Mouse (Mus musculus) liver, adult (tissue): ENCODE results near the gene Slc43a2.

Experiments
- GATA4 ChIP-seq: IDR thresholded peaks from 2 replicates; pipeline ENCODE4 v1.6.1; 2014; ENCODE audit warnings: mild to moderate bottlenecking, low read length; ENCODE audit not compliant: insufficient replicate concordance

Gene Slc43a2

GRCm38 (mm10) chr11:75571126-75571990 is 39.9 kb downstream of the Slc43a2 start:
- TF ChIP-seq GATA4 = no peak

- TF ChIP-seq GATA4 = no peak
Measured at GRCm38 (mm10) chr11:75572301-75572791, 40.9 kb downstream of the Slc43a2 start.

GRCm38 (mm10) chr11:75572854-75573650 is 41.6 kb downstream of the Slc43a2 start:
- no peak for TF ChIP-seq GATA4

GRCm38 (mm10) chr11:75574378-75575123 is 43.1 kb downstream of the Slc43a2 start:
- TF ChIP-seq GATA4 = no peak

- no peak for TF ChIP-seq GATA4
Measured at GRCm38 (mm10) chr11:75575560-75576123, 44.1 kb downstream of the Slc43a2 start.

GRCm38 (mm10) chr11:75578609-75579008 is 47.1 kb downstream of the Slc43a2 start:
- TF ChIP-seq GATA4 = no peak

GRCm38 (mm10) chr11:75581495-75582149 is 50.1 kb downstream of the Slc43a2 start:
- no peak for TF ChIP-seq GATA4

- no peak for TF ChIP-seq GATA4
Measured at GRCm38 (mm10) chr11:75583521-75583920, 52.0 kb downstream of the Slc43a2 start.

GRCm38 (mm10) chr11:75585061-75585460 is 53.6 kb downstream of the Slc43a2 start:
- no peak for TF ChIP-seq GATA4

GRCm38 (mm10) chr11:75585978-75586377 is 54.5 kb downstream of the Slc43a2 start:
- no peak for TF ChIP-seq GATA4

- TF ChIP-seq GATA4 = no peak
Measured at GRCm38 (mm10) chr11:75586963-75587362, 55.5 kb downstream of the Slc43a2 start.

GRCm38 (mm10) chr11:75587493-75588284 is 56.2 kb downstream of the Slc43a2 start, which contains the start of gene Pitpna:
TSS of gene Pitpna (plus strand) at chr11:75588097.
- peak; percentile 4; the same call in 1 of the 2 replicates for TF ChIP-seq GATA4

GRCm38 (mm10) chr11:75588285-75588941 is 56.9 kb downstream of the Slc43a2 start:
- TF ChIP-seq GATA4 = no peak; the same call in 1 of the 2 replicates
